In genomic region chr5:111540486-111540885, GRCm38 (mm10) we compare ENCODE assay signal across 14 mouse cellular contexts.
"Had no signal": no experiment of that assay in that cellular context is flagged by ENCODE, and none has a peak within 500 bp of the region (broad histone marks: within the 10 kb centered on the region; RNA-seq: fewer than 3 reads in every experiment).

No protein-coding gene starts in this region.

- H3K4me2 ChIP-seq: liver, embryonic 11.5 days; liver, embryonic 15.5 days; lung, embryonic 15.5 days; midbrain, embryonic 12.5 days; neural tube, embryonic 12.5 days had no signal

- H3K27me3 ChIP-seq: liver, embryonic 15.5 days; lung, embryonic 15.5 days; midbrain, embryonic 12.5 days; neural tube, embryonic 12.5 days had no signal

- DNase-seq: kidney, adult 8-10 months; kidney, postnatal 25 days; lung, postnatal 14 days; right cerebral cortex, postnatal 14 days; thymus, postnatal 36 days had no signal

- H3K4me3 ChIP-seq: left cerebral cortex, adult 2 months; limb, embryonic 10.5 days; liver, embryonic 15.5 days; lung, embryonic 15.5 days; megakaryocyte, embryonic 14.5 days; midbrain, embryonic 12.5 days; neural tube, embryonic 12.5 days had no signal

- H3K27ac ChIP-seq: left cerebral cortex, adult 2 months; limb, embryonic 10.5 days; liver, embryonic 15.5 days; lung, embryonic 15.5 days; macrophage; midbrain, embryonic 12.5 days; neural tube, embryonic 12.5 days had no signal

- H3K9ac ChIP-seq: liver, embryonic 15.5 days; lung, embryonic 15.5 days; midbrain, embryonic 12.5 days; neural tube, embryonic 12.5 days had no signal

- H3K36me3 ChIP-seq: limb, embryonic 10.5 days; liver, embryonic 15.5 days; lung, embryonic 15.5 days; midbrain, embryonic 12.5 days; neural tube, embryonic 12.5 days had no signal

- H3K9me3 ChIP-seq: limb, embryonic 10.5 days; liver, embryonic 15.5 days; lung, embryonic 15.5 days; megakaryocyte, embryonic 14.5 days; midbrain, embryonic 12.5 days; neural tube, embryonic 12.5 days had no signal
